Mouse (Mus musculus): Measurements from ENCODE around the gene Pced1b. TPM values are rescaled to one million over a fixed set of nuclear protein-coding genes. Genes with fewer than 3 reads are reported as not detected.
A peak's percentile ranks its signal among the peaks of the same experiment; 100 is the strongest.
"Not testable (repeated sequence)": the region's sequence is repeated elsewhere in the genome, so short reads cannot be mapped to it uniquely, and the experiment has no call there.

Gene Pced1b
- polyA plus RNA-seq, 1 experiment from 2014 or later = 7.2 TPM

DNA sequence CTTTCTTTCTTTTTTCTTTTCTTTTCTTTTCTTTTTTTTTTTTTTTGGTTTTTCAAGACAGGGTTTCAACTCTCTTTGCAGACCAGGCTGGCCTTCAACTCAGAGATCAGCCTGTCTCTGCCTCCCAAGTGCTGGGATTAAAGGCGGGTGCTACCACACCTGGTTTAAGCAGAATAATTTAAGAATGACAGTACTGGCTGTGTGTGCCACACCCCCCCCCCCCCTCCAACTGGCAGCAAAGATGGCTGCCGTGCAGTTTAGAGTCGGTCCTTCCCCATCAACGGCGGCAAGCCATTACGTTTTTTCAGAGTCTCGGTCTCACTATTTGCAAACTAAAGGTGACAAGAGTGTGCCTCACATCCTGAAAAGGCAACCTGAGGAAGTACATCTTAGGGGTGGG, 124.0 kb downstream of the Pced1b start:
- DNase-seq (ENCODE audit: low spot score) = no peak

DNA sequence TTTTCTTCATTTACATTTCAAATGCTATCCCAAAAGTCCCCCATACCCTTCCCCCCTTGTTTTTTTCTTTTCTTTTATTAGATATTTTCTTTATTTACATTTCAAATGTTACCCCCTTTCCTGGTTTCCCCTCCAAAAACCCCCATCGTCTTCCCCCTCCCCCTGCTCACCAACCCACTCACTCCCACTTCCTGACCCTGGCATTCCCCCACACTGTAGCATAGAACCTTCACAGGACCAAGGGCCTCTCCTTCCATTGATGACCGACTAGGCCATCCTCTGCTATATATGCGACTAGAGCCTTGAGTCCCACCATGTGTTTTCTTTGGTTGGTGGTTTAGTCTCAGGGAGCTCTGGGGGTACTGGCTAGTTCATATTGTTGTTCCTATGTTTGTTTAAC, 125.1 kb downstream of the Pced1b start:
- DNase-seq (ENCODE audit: low spot score) = not testable (repeated sequence)

DNA sequence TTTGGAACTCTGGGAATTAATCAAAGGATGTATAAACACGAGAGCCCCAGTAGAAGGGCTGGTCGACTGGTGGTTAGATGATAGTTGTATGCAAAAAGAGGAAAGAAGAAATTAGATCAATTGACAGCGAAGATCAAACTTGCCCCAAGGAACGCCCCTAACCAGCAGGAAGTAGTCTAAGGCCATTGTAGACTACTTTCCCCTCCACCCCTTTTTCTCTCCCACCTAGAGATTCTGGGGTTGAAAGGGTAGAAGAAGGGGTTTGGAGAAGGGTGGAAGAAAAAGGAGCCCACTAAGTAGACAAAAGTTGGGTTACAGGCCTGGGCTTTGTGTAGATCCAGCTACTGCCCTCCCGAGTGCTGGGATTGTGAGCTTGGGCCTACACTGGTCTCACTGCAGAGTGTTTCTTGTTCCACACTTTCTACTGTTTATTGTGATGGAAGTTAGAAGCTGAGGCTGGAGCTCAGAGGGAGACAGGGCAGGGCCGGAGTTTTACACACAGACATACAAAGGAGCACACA, 125.8 kb downstream of the Pced1b start:
- peak; percentile 55 for DNase-seq (ENCODE audit: low spot score)

- DNase-seq (ENCODE audit: low spot score) = peak; percentile 77
Observed at GRCm38 (mm10) chr15:97373203-97374084, 126.5 kb downstream of the Pced1b start.

DNA sequence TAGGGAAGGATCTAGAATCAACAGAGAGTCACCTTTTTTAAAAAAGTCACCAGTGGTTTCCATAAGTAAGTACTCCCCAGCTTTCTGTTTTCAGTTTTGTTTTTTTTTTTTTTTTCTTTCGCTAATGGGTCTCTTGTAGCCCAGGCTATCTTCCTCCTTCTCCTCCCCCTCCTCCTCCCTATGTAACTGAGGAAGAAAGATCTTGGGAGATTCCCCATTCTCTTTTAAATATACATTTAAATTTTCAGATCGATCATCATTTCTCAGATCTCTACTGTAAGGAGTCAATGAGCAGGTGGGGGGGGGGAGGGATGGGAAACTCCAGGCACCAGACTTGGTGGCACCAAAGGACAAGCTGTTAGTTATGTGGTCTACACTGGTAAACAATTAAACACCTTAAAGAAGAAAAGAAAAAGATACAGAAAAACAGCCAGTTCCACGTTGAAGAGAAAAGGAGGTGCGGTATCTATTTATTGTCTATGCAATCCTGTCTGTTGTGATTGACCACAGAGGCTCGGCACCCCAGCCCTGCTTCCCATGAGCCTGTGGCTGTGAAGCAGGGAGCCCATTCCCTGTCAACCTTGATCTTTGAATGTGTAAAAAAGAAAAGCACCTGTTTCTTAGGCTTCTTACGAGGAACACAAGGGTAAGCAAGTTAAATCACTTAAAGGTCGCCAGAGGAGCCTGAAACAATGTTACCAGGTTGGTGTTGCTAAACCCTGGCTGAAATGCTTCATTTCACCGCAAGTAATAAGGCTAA, 127.4 kb downstream of the Pced1b start:
- DNase-seq (ENCODE audit: low spot score) = no peak

DNA sequence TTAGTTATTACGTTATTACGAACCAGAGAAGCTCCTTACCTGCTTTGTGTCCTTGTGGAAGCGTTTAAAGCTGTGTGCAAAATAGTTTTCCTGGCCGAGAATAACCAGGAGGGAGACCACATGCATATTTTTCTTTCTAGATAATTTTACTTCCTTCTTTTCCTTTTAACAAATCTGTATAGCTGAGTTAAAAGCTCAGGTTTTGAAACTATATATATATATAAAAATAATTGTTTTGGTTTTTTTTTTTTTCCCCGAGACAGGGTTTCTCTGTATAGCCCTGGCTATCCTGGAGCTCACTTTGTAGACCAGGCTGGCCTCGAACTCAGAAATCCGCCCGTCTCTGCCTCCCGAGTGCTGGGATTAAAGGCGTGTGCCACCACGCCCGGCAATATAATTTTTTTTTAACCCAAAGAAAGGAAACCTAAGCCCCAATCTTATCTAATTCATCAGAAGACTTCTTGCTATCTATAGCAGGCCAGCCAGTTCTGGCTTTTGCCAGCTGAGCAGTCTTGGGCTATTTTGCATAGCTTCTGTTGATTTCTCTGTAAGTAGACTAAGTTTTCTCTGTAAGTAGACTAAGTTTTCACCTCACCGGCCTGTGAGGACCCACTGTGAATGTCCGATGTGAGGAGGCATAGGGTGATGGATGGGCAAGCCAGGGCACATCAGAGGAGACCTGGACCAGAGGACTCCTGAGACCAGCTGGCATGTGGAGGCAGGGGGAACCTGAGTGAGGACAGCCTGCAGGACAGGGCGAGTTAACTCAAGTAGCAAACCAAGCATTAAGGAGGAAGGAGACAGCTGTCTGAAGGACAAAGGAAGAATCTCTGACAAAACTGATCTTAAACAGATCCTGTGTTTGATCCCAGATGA, 128.2 kb downstream of the Pced1b start:
- no peak for DNase-seq (ENCODE audit: low spot score)

DNA sequence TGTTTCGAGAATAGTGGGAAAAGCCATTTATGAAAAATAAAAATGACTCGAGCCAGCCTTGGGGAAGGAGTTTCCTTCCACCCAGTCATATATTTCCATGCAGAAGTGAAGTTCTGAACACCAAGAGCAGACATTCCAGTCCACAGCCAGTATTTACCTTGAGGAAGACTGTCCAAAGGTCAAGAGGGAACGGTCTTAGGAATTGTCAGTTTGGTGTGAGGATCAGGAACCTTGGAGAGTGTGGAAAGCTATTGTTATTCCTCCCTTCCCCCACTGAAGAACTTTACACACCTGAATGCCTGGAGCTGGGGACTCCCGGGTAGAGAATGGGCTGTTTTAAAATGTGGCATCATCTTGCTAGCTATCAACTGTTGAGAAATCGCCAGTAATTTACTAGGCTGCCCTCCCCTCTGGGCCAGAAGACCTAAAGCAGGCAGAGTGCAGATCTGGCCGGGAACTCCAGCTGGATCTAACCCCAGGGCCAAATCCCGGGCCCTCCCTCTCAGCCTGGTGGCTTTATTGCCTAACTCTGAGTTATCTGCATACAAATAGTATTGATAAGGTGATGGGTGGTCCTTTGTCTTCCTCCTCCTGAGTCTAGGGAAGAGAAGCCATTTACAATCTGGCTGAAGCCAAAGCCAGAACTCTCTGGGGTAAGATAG, 129.3 kb downstream of the Pced1b start:
- no peak for DNase-seq (ENCODE audit: low spot score)

GRCm38 (mm10) chr15:97376792-97377222, 129.9 kb downstream of the Pced1b start:
- no peak for DNase-seq (ENCODE audit: low spot score)

DNA sequence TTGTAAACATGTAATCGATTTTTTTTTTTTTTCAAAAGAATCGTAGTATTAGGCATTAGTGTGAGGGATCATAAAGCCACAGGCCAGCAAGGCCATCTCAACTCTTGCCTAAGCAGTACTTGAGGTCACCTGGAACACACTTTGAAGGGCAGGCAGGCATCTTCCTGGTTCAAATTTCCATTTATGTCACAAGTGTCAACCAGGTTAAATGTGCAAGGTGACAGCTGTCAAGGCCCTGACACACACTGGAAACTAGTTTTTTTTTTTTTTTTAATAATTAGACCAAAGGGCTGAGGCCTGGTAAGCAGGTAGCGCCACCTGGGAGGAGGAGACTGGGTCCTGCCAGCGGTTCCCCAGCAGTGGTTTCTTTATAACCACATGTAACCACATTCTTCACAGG, 131.2 kb downstream of the Pced1b start:
- DNase-seq (ENCODE audit: low spot score) = no peak

- no peak for DNase-seq (ENCODE audit: low spot score)
Observed at GRCm38 (mm10) chr15:97379489-97380304, 132.8 kb downstream of the Pced1b start.

DNA sequence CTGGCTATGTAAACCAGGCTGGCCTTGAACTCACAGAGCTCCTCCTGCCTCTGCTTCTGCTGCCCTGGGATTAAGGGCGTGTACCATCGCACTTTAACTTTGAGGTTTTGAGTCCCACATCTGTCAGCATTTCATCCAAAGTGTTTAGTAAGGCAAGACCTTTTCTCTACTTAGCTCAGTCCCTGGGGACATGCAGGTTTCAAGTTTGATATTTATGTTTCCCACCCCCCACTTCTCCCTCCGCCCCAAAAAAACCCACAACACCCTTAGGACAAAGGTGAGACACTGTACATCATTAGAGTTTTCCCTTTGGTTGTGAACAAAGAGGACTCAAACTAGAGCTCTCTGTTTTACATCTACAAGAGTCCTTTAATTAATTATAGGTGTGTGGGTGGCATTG, 135.7 kb downstream of the Pced1b start:
- no peak for DNase-seq (ENCODE audit: low spot score)

- no peak for DNase-seq (ENCODE audit: low spot score)
Observed at GRCm38 (mm10) chr15:97383523-97384141, 136.7 kb downstream of the Pced1b start.

GRCm38 (mm10) chr15:97384170-97385018, 137.5 kb downstream of the Pced1b start:
- no peak for DNase-seq (ENCODE audit: low spot score)

- not testable (repeated sequence) for DNase-seq (ENCODE audit: low spot score)
Observed at GRCm38 (mm10) chr15:97385174-97385573, 138.3 kb downstream of the Pced1b start.

DNA sequence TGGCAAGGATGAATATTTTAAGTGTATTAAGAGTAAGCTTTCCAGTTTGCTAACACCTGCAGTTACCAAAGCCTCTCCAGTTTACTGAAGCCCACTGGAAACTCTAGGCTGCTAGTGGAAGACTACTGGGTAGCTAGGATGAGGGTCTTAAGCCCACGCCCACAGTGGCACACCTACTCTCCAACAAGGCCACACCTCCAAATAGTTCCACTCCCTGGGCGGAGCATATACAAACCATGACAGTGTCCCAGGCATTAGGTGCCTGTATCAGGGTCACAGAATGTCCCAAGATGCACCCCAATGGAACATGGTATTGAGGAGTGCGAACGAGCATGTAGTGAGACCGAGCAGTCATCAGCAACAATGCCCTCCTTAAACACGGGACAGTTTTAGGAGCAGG, 140.9 kb downstream of the Pced1b start:
- DNase-seq (ENCODE audit: low spot score) = no peak

DNA sequence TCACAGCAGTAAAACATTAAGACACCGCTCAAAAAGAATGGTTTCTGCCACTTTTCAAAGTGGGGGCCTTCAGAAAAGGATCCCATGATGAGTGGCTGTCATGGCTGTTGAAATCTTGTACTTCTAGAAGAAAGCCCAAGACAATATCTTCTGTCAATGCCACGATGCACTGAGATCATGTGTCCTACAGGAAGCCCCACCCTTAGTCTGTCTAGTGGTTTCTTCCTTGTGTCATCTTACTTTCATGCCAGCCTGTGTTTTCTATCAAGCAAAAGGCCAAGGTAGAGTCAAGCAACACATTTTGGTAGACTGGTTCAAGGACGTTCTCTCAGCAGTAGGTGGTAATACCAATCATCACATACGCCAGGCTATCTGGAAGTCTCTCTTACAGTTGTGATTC, 142.7 kb downstream of the Pced1b start:
- DNase-seq (ENCODE audit: low spot score) = no peak

DNA sequence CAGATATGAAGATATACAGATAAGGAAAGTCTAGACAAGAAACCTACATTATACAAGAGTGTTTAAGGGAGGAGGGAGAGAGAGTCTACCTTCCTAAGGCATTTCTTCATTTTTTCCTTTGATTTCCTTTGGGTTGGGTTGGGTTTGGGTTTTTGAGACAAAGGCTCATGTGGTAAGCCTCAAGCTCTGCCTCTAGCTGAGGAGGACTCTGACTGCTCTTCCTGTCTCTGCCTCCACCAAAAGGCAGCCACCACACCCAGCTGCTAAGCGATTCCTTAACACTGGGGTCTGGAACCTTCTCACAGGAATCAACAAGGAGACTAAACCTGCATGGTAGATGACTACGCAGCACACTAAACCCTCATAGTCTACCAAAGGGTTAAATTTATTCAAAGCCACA, 143.9 kb downstream of the Pced1b start:
- peak; percentile 9 for DNase-seq (ENCODE audit: low spot score)

DNA sequence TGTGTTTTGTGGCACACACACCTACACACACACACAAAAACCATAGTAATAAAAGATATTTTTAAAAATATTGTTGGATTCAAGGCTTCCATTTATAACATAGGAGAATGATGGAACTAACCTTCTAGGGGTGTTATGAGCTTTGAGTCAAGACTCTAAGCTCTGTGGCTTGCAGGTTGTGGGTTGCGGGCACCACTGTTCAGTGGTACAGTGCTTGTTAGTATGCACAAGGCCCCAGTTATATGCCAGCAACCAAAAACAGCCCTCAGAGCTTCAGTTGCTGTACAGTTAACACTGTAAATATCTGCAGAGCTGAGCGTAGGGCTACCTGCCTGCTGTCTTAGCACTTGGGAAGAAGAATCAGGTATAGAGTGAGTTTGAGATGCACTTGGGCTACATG, 144.5 kb downstream of the Pced1b start:
- DNase-seq (ENCODE audit: low spot score) = no peak
